8 mouse cellular contexts compared by ENCODE assay signal in the genomic region with DNA sequence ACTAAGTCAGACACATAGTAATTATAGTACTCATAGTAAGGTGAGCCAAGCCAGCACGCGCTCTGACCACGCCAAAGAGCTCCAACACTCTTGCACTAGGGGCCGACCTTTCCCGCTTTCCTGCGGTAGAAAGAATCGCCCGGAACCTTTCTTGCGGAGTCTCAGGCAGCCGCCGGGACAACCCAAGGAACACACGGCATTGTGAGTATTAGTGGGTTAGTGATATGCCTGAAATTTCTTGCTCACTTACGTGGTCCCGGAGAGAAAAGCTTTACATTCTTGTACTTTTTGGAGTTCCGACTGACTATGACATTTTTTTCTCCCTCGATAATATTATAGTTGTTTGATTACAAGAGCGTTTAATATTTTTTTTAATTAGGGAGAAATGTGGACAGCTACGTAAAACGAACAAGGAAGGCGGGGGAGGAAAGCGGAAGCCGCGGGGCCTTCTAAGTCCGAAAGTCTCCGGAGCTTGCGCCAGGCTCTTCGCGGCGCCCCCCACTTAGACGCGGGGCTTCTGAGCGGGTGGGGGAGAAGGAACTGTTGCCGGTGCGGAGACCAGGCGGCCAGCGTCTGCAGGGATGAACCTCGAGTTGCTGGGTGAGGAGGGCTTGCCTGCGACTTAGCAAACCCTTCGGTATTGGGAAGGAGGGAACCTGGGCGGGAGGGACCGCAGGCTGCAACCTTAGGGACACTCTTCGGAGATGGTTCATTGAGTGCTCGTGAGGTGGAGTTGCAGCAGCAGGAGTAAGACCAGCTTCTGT. TPM values are rescaled to one million over a fixed set of nuclear protein-coding genes. Genes with fewer than 3 reads are reported as not detected.
DNase-seq lines count a peak whose midpoint lies in the region; ATAC-seq and TF ChIP-seq lines count a peak whose summit lies in the region.

A gene (plus strand): TSS at position 438 of the 764 bp plus-strand sequence.

- ATAC-seq in CD4-positive, CD25-positive, alpha-beta regulatory T cell, adult 4 months = peak; percentile 87
- ATAC-seq in heart, embryonic 15.5 days (replicated peaks; ENCODE audit: insufficient number of reproducible peaks, insufficient read depth, low FRiP score, low read depth) = peak; percentile 83
- peak; percentile 90 for ATAC-seq in liver, embryonic 14.5 days (ENCODE audit: insufficient read depth)
- ATAC-seq in neural tube, embryonic 11.5 days (ENCODE audit: insufficient read depth, low FRiP score, low TSS enrichment) = peak; percentile 81
- ATAC-seq in stomach, postnatal 0 days (ENCODE audit: low FRiP score, low TSS enrichment) = peak; percentile 94

- peak within 1 kb of the TSS; percentile 92 for H3K4me3 ChIP-seq in forebrain, embryonic 10.5 days
- peak within 1 kb of the TSS; percentile 88 for H3K4me3 ChIP-seq in heart, embryonic 15.5 days
- peak within 1 kb of the TSS; percentile 92 to 98 for H3K4me3 ChIP-seq in liver, embryonic 14.5 days (ENCODE audit: insufficient read depth in 1 of 2, low read depth in 2 of 2, low read length in 2 of 2)
- peak within 1 kb of the TSS; percentile 67 for H3K4me3 ChIP-seq in neural tube, embryonic 11.5 days (ENCODE audit: low read depth, low read length)
- H3K4me3 ChIP-seq in stomach, postnatal 0 days (ENCODE audit: low read depth, low read length) = peak within 1 kb of the TSS; percentile 70

- no peaks in the 10 kb centered on the region for H3K36me3 ChIP-seq in forebrain, embryonic 10.5 days (replicated peaks)
- no peaks in the 10 kb centered on the region for H3K36me3 ChIP-seq in heart, embryonic 15.5 days
- H3K36me3 ChIP-seq in liver, embryonic 14.5 days (replicated peaks; ENCODE audit: control insufficient read depth, insufficient read depth, low read depth) = no peaks in the 10 kb centered on the region
- H3K36me3 ChIP-seq in neural tube, embryonic 11.5 days (ENCODE audit: control insufficient read depth, insufficient read depth, low read length) = no peaks in the 10 kb centered on the region
- no peaks in the 10 kb centered on the region for H3K36me3 ChIP-seq in stomach, postnatal 0 days (ENCODE audit: control insufficient read depth, insufficient read depth, low read length)

- peak within 1 kb of the TSS; percentile 79 for H3K9ac ChIP-seq in heart, embryonic 15.5 days
- H3K9ac ChIP-seq in liver, embryonic 14.5 days (replicated peaks) = peak within 1 kb of the TSS; percentile 86
- peak within 1 kb of the TSS; percentile 73 for H3K9ac ChIP-seq in neural tube, embryonic 11.5 days (ENCODE audit: low read length)
- H3K9ac ChIP-seq in stomach, postnatal 0 days (ENCODE audit: low read length) = peak within 1 kb of the TSS; percentile 77

- DNase-seq in c-Kit-negative CD71-positive TER-119-positive erythroid progenitor cells, embryonic 14.5 days (ENCODE audit: low read depth, low spot score) = peak; percentile 82
- DNase-seq in forebrain, embryonic 10.5 days (ENCODE audit: extremely low spot score, low spot score) = peak; percentile 83
- DNase-seq in kidney, postnatal 25 days = peak; percentile 91 to 92
- DNase-seq in liver, embryonic 14.5 days (ENCODE audit: low read depth in 3 of 3, low spot score in 3 of 3) = peak; percentile 78 to 81 (median 78)
- peak; percentile 91 for DNase-seq in neural tube, embryonic 11.5 days (ENCODE audit: low spot score)
- DNase-seq in stomach, postnatal 0 days (ENCODE audit: low spot score) = peak; percentile 86

- H3K4me2 ChIP-seq in heart, embryonic 15.5 days = peak within 1 kb of the TSS; percentile 64
- peak within 1 kb of the TSS; percentile 69 for H3K4me2 ChIP-seq in liver, embryonic 14.5 days (ENCODE audit: low read depth)
- peak within 1 kb of the TSS; percentile 78 for H3K4me2 ChIP-seq in neural tube, embryonic 11.5 days (ENCODE audit: low read depth)
- H3K4me2 ChIP-seq in stomach, postnatal 0 days (replicated peaks; ENCODE audit: low read depth) = peak within 1 kb of the TSS; percentile 67

- H3K27ac ChIP-seq in forebrain, embryonic 10.5 days = peak within 1 kb of the TSS; percentile 95
- H3K27ac ChIP-seq in heart, embryonic 15.5 days = peak within 1 kb of the TSS; percentile 73
- peak within 1 kb of the TSS; percentile 46 for H3K27ac ChIP-seq in liver, embryonic 14.5 days
- 0 out of 2 replicates have a peak within 1 kb of the TSS, but pooled peaks have one; percentile 40 for H3K27ac ChIP-seq in neural tube, embryonic 11.5 days (ENCODE audit: low read depth, low read length)
- peak within 1 kb of the TSS; percentile 78 for H3K27ac ChIP-seq in stomach, postnatal 0 days (replicated peaks)

- WGBS in forebrain, embryonic 10.5 days = under 1% methylated on average over 43 of the region's 43 CpGs
- WGBS in heart, embryonic 15.5 days = under 1% methylated on average over 43 of the region's 43 CpGs
- WGBS in liver, embryonic 14.5 days (ENCODE audit: insufficient replicate concordance) = under 1% methylated on average over 43 of the region's 43 CpGs
- under 1% methylated on average over 43 of the region's 43 CpGs for WGBS in neural tube, embryonic 11.5 days
- WGBS in stomach, postnatal 0 days = under 1% methylated on average over 43 of the region's 43 CpGs

- H3K4me1 ChIP-seq in forebrain, embryonic 10.5 days = peaks cover 32% of the 10 kb centered on the region
- H3K4me1 ChIP-seq in heart, embryonic 15.5 days (replicated peaks) = peaks cover 23% of the 10 kb centered on the region
- peaks cover 8 to 18% of the 10 kb centered on the region in 2 experiments for H3K4me1 ChIP-seq in liver, embryonic 14.5 days (replicated peaks; ENCODE audit: control insufficient read depth in 2 of 2, insufficient read depth in 2 of 2, low read length in 1 of 2)
- H3K4me1 ChIP-seq in neural tube, embryonic 11.5 days (ENCODE audit: control insufficient read depth, insufficient read depth, low read length) = peaks cover 10% of the 10 kb centered on the region; the same call in 1 of the 2 replicates
- 0 out of 2 replicates have a peak, but pooled peaks cover 3% of the 10 kb centered on the region for H3K4me1 ChIP-seq in stomach, postnatal 0 days (replicated peaks; ENCODE audit: control insufficient read depth, insufficient read depth)

- H3K27me3 ChIP-seq in forebrain, embryonic 10.5 days (ENCODE audit: poor library complexity, severe bottlenecking) = no peaks in the 10 kb centered on the region
- no peaks in the 10 kb centered on the region for H3K27me3 ChIP-seq in heart, embryonic 15.5 days
- no peaks in the 10 kb centered on the region for H3K27me3 ChIP-seq in liver, embryonic 14.5 days (ENCODE audit: control insufficient read depth, insufficient read depth, low read length)
- H3K27me3 ChIP-seq in neural tube, embryonic 11.5 days (ENCODE audit: control insufficient read depth, insufficient read depth, low read length) = no peaks in the 10 kb centered on the region
- H3K27me3 ChIP-seq in stomach, postnatal 0 days (ENCODE audit: control insufficient read depth, insufficient read depth, low read length) = no peaks in the 10 kb centered on the region

- no peaks in the 10 kb centered on the region for H3K9me3 ChIP-seq in forebrain, embryonic 10.5 days
- no peaks in the 10 kb centered on the region for H3K9me3 ChIP-seq in heart, embryonic 15.5 days (replicated peaks)
- no peaks in the 10 kb centered on the region for H3K9me3 ChIP-seq in liver, embryonic 14.5 days (ENCODE audit: control insufficient read depth, low read length)
- no peaks in the 10 kb centered on the region for H3K9me3 ChIP-seq in neural tube, embryonic 11.5 days (ENCODE audit: control insufficient read depth, low read length)
- H3K9me3 ChIP-seq in stomach, postnatal 0 days (ENCODE audit: control insufficient read depth, low read length) = no peaks in the 10 kb centered on the region

- TF ChIP-seq EP300 in liver, embryonic 14.5 days (IDR thresholded peaks at IDR 0.05; ENCODE audit: low read depth) = peak; percentile 66; the same call in 1 of the 2 replicates
- peak; percentile 97 for TF ChIP-seq EP300 in stomach, postnatal 0 days (optimal IDR thresholded peaks at IDR 0.05)

- peak; percentile 17; the same call in 1 of the 2 replicates for TF ChIP-seq CTCF in liver, embryonic 14.5 days (IDR thresholded peaks at IDR 0.05; ENCODE audit: low read depth)
- peak; percentile 50 for TF ChIP-seq CTCF in stomach, postnatal 0 days (IDR thresholded peaks at IDR 0.05; ENCODE audit: low read depth)

RNA-seq across cellular contexts. Expression of the gene that starts here (rescaled TPM):
- polyA plus RNA-seq in CD4-positive, CD25-positive, alpha-beta regulatory T cell, adult 4 months (2017; shearing (Covaris generic)) = 10 to 100 TPM; 34.8 to 40.9 TPM
- polyA plus RNA-seq in forebrain, embryonic 10.5 days (2016; fragmentation: Nextera tagmentation; extraction: Ambion mirVana) = 61.9 and 64.1 TPM in 2 replicates
- 25.9 and 28.3 TPM in 2 replicates for polyA plus RNA-seq in heart, embryonic 15.5 days (2015; fragmentation: Nextera tagmentation; extraction: Ambion mirVana)
- polyA plus RNA-seq in liver, embryonic 14.5 days (2012; rRNA removed) = 13.0 and 16.3 TPM in 2 replicates
- polyA plus RNA-seq in liver, embryonic 14.5 days (2014; fragmentation: Nextera tagmentation; extraction: Ambion mirVana) = 19.9 and 20.0 TPM in 2 replicates
- polyA plus RNA-seq in neural tube, embryonic 11.5 days (2014; fragmentation: Nextera tagmentation; extraction: Ambion mirVana) = 63.2 and 68.3 TPM in 2 replicates
- 13.8 and 13.9 TPM in 2 replicates for polyA plus RNA-seq in stomach, postnatal 0 days (2015; fragmentation: Nextera tagmentation; extraction: Ambion mirVana)

Comparison
In these comparisons a context has a peak if more than half of its experiments do, and no peak if none do; other contexts are left out.
1. Peak in every context shown above with its lines: DNase-seq, ATAC-seq, H3K4me3 ChIP-seq and H3K27ac ChIP-seq.
2. H3K27ac ChIP-seq: peak in every context shown above with its lines; median percentile 95 in forebrain, embryonic 10.5 days; 78 in stomach, postnatal 0 days; 73 in heart, embryonic 15.5 days; 46 in liver, embryonic 14.5 days; 40 in neural tube, embryonic 11.5 days.